ENCODE assay signal across 18 mouse cellular contexts in the genomic region with DNA sequence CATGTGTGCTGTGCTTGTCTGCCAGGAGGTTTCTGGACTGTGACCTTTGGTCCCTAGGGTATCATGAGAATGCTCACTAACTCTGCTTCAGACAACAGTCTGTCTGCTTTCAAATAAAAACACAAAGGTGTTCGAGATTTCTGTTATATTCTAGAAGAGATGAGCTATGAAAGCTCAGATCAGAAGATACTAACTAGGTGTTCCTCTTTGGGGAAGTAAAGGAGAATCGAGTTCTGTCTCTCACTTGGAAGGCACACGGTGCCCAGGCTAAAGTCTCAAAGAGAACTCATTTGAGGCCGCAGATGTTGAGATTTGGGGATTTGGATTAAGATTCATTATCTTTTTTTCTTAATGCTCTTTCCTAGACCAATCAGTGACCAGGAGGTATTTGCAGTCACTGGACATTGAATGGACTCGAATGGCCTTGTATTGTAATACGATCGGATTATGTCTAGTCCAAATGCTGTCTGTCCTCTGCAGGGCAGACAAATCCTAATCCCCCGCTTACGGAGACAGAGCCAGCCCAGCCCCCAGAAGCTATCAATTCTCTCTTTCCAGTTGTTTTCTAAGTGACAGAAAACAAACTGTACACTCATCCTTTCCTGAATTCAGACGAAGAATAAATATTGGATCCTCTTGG. TPM values are rescaled to one million over a fixed set of nuclear protein-coding genes. Genes with fewer than 3 reads are reported as not detected.
DNase-seq lines count a peak whose midpoint lies in the region; ATAC-seq and TF ChIP-seq lines count a peak whose summit lies in the region.
"Had no signal": no experiment of that assay in that cellular context is flagged by ENCODE, and none has a peak within 500 bp of the region (broad histone marks: within the 10 kb centered on the region; RNA-seq: fewer than 3 reads in every experiment).

No protein-coding gene starts in this region.

- H3K4me3 ChIP-seq in forebrain, embryonic 12.5 days (replicated peaks): no peak overlapping the region
- H3K4me3 ChIP-seq in forebrain, embryonic 15.5 days: no peak overlapping the region
- no peak overlapping the region for H3K4me3 ChIP-seq in kidney, embryonic 14.5 days (ENCODE audit: low read length)
- no peak overlapping the region for H3K4me3 ChIP-seq in lung, adult 2 months (replicated peaks; ENCODE audit: extremely low read depth, low read depth, low read length)
- H3K4me3 ChIP-seq: embryonic facial prominence, embryonic 12.5 days; heart, embryonic 13.5 days; myocyte had no signal

- H3K9ac ChIP-seq in forebrain, embryonic 12.5 days: no peak overlapping the region
- H3K9ac ChIP-seq in forebrain, embryonic 15.5 days (replicated peaks): no peak overlapping the region
- H3K9ac ChIP-seq in kidney, embryonic 14.5 days (ENCODE audit: low read depth, low read length): no peak overlapping the region
- H3K9ac ChIP-seq: embryonic facial prominence, embryonic 12.5 days; heart, embryonic 13.5 days had no signal

- no peak for DNase-seq in kidney, postnatal 4 days
- peak; percentile 49 for DNase-seq in mesoderm, embryonic 11.5 days (ENCODE audit: low read depth, low spot score)
- peak; percentile 89 for DNase-seq in retina, postnatal 1 day
- DNase-seq in lung, adult 2 months: no peak
- no peak for DNase-seq in urinary bladder, postnatal 25 days (ENCODE audit: low spot score)
- DNase-seq: adrenal gland, postnatal 25 days; cerebellum, postnatal 10 days; gastrocnemius, postnatal 14 days; heart, postnatal 4 days; lung, postnatal 36 days; right cerebral cortex, postnatal 25 days; thymus, postnatal 4 days had no signal

- no peaks in the 10 kb centered on the region for H3K36me3 ChIP-seq in forebrain, embryonic 12.5 days (replicated peaks)
- H3K36me3 ChIP-seq in forebrain, embryonic 15.5 days: no peaks in the 10 kb centered on the region
- no peaks in the 10 kb centered on the region for H3K36me3 ChIP-seq in kidney, embryonic 14.5 days (ENCODE audit: control insufficient read depth, insufficient read depth, low read length)
- H3K36me3 ChIP-seq: embryonic facial prominence, embryonic 12.5 days; heart, embryonic 13.5 days had no signal

- peak overlapping the region; percentile 21 for H3K4me2 ChIP-seq in forebrain, embryonic 12.5 days
- no peak overlapping the region; the same call in 1 of the 2 replicates for H3K4me2 ChIP-seq in forebrain, embryonic 15.5 days (replicated peaks)
- H3K4me2 ChIP-seq in kidney, embryonic 14.5 days (replicated peaks; ENCODE audit: low read depth, low read length): 0 out of 2 replicates have a peak overlapping the region, but pooled peaks have one; percentile 5
- H3K4me2 ChIP-seq: embryonic facial prominence, embryonic 12.5 days; heart, embryonic 13.5 days had no signal

- H3K9me3 ChIP-seq in forebrain, embryonic 12.5 days: no peaks in the 10 kb centered on the region
- H3K9me3 ChIP-seq in forebrain, embryonic 15.5 days: no peaks in the 10 kb centered on the region
- H3K9me3 ChIP-seq in kidney, embryonic 14.5 days (ENCODE audit: control insufficient read depth, low read length): no peaks in the 10 kb centered on the region
- H3K9me3 ChIP-seq: embryonic facial prominence, embryonic 12.5 days; heart, embryonic 13.5 days had no signal

- no peak for TF ChIP-seq POLR2A in lung, adult 2 months (IDR thresholded peaks at IDR 0.05; ENCODE audit: borderline replicate concordance, extremely low read depth, low read depth, low read length)

- H3K4me1 ChIP-seq in forebrain, embryonic 12.5 days: peaks cover 21% of the 10 kb centered on the region
- peaks cover 8% of the 10 kb centered on the region for H3K4me1 ChIP-seq in forebrain, embryonic 15.5 days
- H3K4me1 ChIP-seq in kidney, embryonic 14.5 days (ENCODE audit: control insufficient read depth, insufficient read depth, low read length): peaks cover 22% of the 10 kb centered on the region
- no peaks in the 10 kb centered on the region for H3K4me1 ChIP-seq in lung, adult 2 months (ENCODE audit: control insufficient read depth, insufficient read depth, low read length)
- H3K4me1 ChIP-seq: embryonic facial prominence, embryonic 12.5 days had no signal

- H3K27me3 ChIP-seq in forebrain, embryonic 12.5 days: no peaks in the 10 kb centered on the region
- no peaks in the 10 kb centered on the region for H3K27me3 ChIP-seq in forebrain, embryonic 15.5 days
- no peaks in the 10 kb centered on the region for H3K27me3 ChIP-seq in kidney, embryonic 14.5 days (ENCODE audit: control insufficient read depth, insufficient read depth, low read length)
- H3K27me3 ChIP-seq: embryonic facial prominence, embryonic 12.5 days; heart, embryonic 13.5 days had no signal

- no peak overlapping the region for H3K27ac ChIP-seq in forebrain, embryonic 12.5 days
- H3K27ac ChIP-seq in forebrain, embryonic 15.5 days (replicated peaks): no peak overlapping the region
- peak overlapping the region; percentile 59; the same call in 1 of the 2 replicates for H3K27ac ChIP-seq in kidney, embryonic 14.5 days (ENCODE audit: low read depth, low read length)
- H3K27ac ChIP-seq: embryonic facial prominence, embryonic 12.5 days; heart, embryonic 13.5 days had no signal

- WGBS in forebrain, embryonic 12.5 days: 17% methylated on average over 10 of the region's 10 CpGs
- WGBS in forebrain, embryonic 15.5 days: 9% methylated on average over 10 of the region's 10 CpGs
- 39% methylated on average over 10 of the region's 10 CpGs for WGBS in kidney, embryonic 14.5 days
- WGBS in lung, adult 2 months: 66% methylated on average over 10 of the region's 10 CpGs

- no peak for TF ChIP-seq CTCF in lung, adult 2 months (IDR thresholded peaks at IDR 0.05; ENCODE audit: insufficient read depth, low read length)

- ATAC-seq in forebrain, embryonic 12.5 days (ENCODE audit: low FRiP score): peak; percentile 64
- no peak for ATAC-seq in forebrain, embryonic 15.5 days (replicated peaks)
- peak; percentile 33; the same call in 1 of the 2 replicates for ATAC-seq in kidney, embryonic 14.5 days (ENCODE audit: low FRiP score, low TSS enrichment)

RNA-seq across cellular contexts. Expression of a gene that starts 42.3 kb away (rescaled TPM):
- polyA plus RNA-seq in forebrain, embryonic 12.5 days (2016; fragmentation: Nextera tagmentation; extraction: Ambion mirVana): 2.9 and 3.7 TPM in 2 replicates
- polyA plus RNA-seq in forebrain, embryonic 15.5 days (2015; fragmentation: Nextera tagmentation; extraction: Ambion mirVana): 8.1 and 8.3 TPM in 2 replicates
- polyA plus RNA-seq in kidney, embryonic 14.5 days (2014; fragmentation: Nextera tagmentation; extraction: Ambion mirVana): 4.5 and 7.1 TPM in 2 replicates
- polyA plus RNA-seq in lung, adult 2 months (2012; rRNA removed): 5.2 and 5.6 TPM in 2 replicates

Comparison
In these comparisons a context has a peak if more than half of its experiments do, and no peak if none do; other contexts are left out.
1. DNase-seq: peak in mesoderm, embryonic 11.5 days (single experiment) and retina, postnatal 1 day (single experiment); none in kidney, postnatal 4 days (0 of 2), lung, adult 2 months (single experiment) and urinary bladder, postnatal 25 days (single experiment).